Mouse (Mus musculus): ENCODE measurements around the gene Wdr89.
A peak's percentile ranks its signal among the peaks of the same experiment; 100 is the strongest.
"Not testable (repeated sequence)": the region's sequence is repeated elsewhere in the genome, so short reads cannot be mapped to it uniquely, and the experiment has no call there.

Wdr89 gene

GRCm38 (mm10) chr12:75669258-75670106, at the start of gene Wdr89:
Wdr89 (minus strand) TSS chr12:75669537.
- peak; percentile 100 for DNase-seq (ENCODE audit: low read depth, low spot score)

- no peak for DNase-seq (ENCODE audit: low read depth, low spot score)
Observed at GRCm38 (mm10) chr12:75713596-75713995, 44.3 kb upstream of the Wdr89 start.

- DNase-seq (ENCODE audit: low read depth, low spot score) = not testable (repeated sequence)
Observed at GRCm38 (mm10) chr12:75712905-75713304, 43.6 kb upstream of the Wdr89 start.

- DNase-seq (ENCODE audit: low read depth, low spot score) = no peak
Observed at GRCm38 (mm10) chr12:75710596-75711376, 41.4 kb upstream of the Wdr89 start.

- DNase-seq (ENCODE audit: low read depth, low spot score) = no peak
Observed at GRCm38 (mm10) chr12:75709506-75709905, 40.2 kb upstream of the Wdr89 start.

- no peak for DNase-seq (ENCODE audit: low read depth, low spot score)
Observed at GRCm38 (mm10) chr12:75706670-75707069, 37.3 kb upstream of the Wdr89 start.

GRCm38 (mm10) chr12:75702739-75703122, 33.4 kb upstream of the Wdr89 start:
- DNase-seq (ENCODE audit: low read depth, low spot score) = no peak

GRCm38 (mm10) chr12:75702084-75702738, 32.9 kb upstream of the Wdr89 start:
- DNase-seq (ENCODE audit: low read depth, low spot score) = no peak

- DNase-seq (ENCODE audit: low read depth, low spot score) = no peak
Observed at GRCm38 (mm10) chr12:75701173-75702083, 32.1 kb upstream of the Wdr89 start.

GRCm38 (mm10) chr12:75698692-75699091, 29.4 kb upstream of the Wdr89 start:
- no peak for DNase-seq (ENCODE audit: low read depth, low spot score)

- DNase-seq (ENCODE audit: low read depth, low spot score) = not testable (repeated sequence)
Observed at GRCm38 (mm10) chr12:75695845-75696244, 26.5 kb upstream of the Wdr89 start.

GRCm38 (mm10) chr12:75689003-75689402, 19.7 kb upstream of the Wdr89 start:
- DNase-seq (ENCODE audit: low read depth, low spot score) = no peak

GRCm38 (mm10) chr12:75687314-75687713, 18.0 kb upstream of the Wdr89 start:
- DNase-seq (ENCODE audit: low read depth, low spot score) = no peak

- DNase-seq (ENCODE audit: low read depth, low spot score) = not testable (repeated sequence)
Observed at GRCm38 (mm10) chr12:75684026-75684425, 14.7 kb upstream of the Wdr89 start.

GRCm38 (mm10) chr12:75683598-75683997, 14.3 kb upstream of the Wdr89 start:
- no peak for DNase-seq (ENCODE audit: low read depth, low spot score)

- DNase-seq (ENCODE audit: low read depth, low spot score) = no peak
Observed at GRCm38 (mm10) chr12:75682842-75683241, 13.5 kb upstream of the Wdr89 start.

GRCm38 (mm10) chr12:75681101-75681500, 11.8 kb upstream of the Wdr89 start:
- DNase-seq (ENCODE audit: low read depth, low spot score) = no peak

GRCm38 (mm10) chr12:75678393-75678792, 9.1 kb upstream of the Wdr89 start:
- no peak for DNase-seq (ENCODE audit: low read depth, low spot score)

GRCm38 (mm10) chr12:75672630-75673029, 3.3 kb upstream of the Wdr89 start:
- no peak for DNase-seq (ENCODE audit: low read depth, low spot score)

GRCm38 (mm10) chr12:75671759-75672315, 2.5 kb upstream of the Wdr89 start:
- no peak for DNase-seq (ENCODE audit: low read depth, low spot score)

GRCm38 (mm10) chr12:75670611-75671010, 1.3 kb upstream of the Wdr89 start:
- DNase-seq (ENCODE audit: low read depth, low spot score) = no peak

All from brain, embryonic 18.5 days (tissue).